In the genomic region with DNA sequence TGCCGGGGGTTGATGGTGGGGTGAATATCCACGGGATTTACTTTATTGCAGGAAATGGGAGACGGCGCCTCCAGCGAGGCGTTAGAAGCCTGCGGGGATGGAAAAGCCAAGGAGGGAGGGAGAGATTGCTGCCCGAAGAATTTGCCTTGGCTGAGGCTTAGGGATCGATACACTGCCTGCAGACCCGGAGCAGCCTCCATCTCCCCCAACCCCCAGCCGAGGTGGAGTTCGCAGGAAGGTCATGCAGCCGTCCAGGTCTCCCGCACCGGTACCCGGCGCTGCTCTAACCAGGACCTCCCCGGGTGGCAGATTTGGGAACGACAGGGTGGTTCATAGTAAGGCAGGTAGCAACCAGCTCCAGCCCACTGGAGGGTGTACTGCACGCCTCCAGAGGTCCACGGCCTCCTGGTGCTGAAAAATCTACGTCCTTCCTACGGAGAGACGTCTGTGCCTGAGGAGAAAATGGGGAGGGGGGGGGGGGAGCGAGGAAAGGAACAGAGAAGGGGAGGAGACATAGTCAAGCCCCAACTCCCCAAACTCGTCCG, we compare ENCODE assay signal across 8 mouse cellular contexts. TPM values are rescaled to one million over a fixed set of nuclear protein-coding genes. Genes with fewer than 3 reads are reported as not detected.
DNase-seq lines count a peak whose midpoint lies in the region; ATAC-seq and TF ChIP-seq lines count a peak whose summit lies in the region.

No protein-coding gene starts in this region.

- H3K9me3 ChIP-seq in forebrain, embryonic 11.5 days (ENCODE audit: control insufficient read depth, low read length): no peaks in the 10 kb centered on the region

- TF ChIP-seq CTCF in brain, embryonic 14.5 days (IDR thresholded peaks at IDR 0.05; ENCODE audit: borderline replicate concordance, extremely low read depth, insufficient read depth, insufficient read length): peak; percentile 30; the same call in 1 of the 2 replicates

- peak; percentile 83 for DNase-seq in MN1 (ENCODE audit: low spot score)
- DNase-seq in brain, embryonic 14.5 days (ENCODE audit: low read depth): peak; percentile 77
- peak; percentile 84 for DNase-seq in forebrain, embryonic 11.5 days (ENCODE audit: low spot score)
- peak; percentile 64 for DNase-seq in heart, postnatal 4 days
- peak; percentile 35 for DNase-seq in layer of hippocampus, adult 9-11 months
- peak; percentile 47 for DNase-seq in right cerebral cortex, postnatal 14 days
- DNase-seq in c-Kit-positive CD71-positive TER-119-positive erythroid progenitor cells, embryonic 14.5 days (ENCODE audit: low spot score): no peak

- peaks cover 32% of the 10 kb centered on the region for H3K79me2 ChIP-seq in macrophage (ENCODE audit: inconsistent target)

- TF ChIP-seq POLR2A in brain, embryonic 14.5 days (IDR thresholded peaks at IDR 0.05; ENCODE audit: borderline replicate concordance, extremely low read depth, insufficient read depth, insufficient read length, poor library complexity, severe bottlenecking): 0 out of 2 replicates have a peak, but pooled peaks have one; percentile 10

- no peaks in the 10 kb centered on the region for H3K27me3 ChIP-seq in forebrain, embryonic 11.5 days (ENCODE audit: control insufficient read depth, insufficient read depth, low read length)

- peak overlapping the region; percentile 99 for H3K27ac ChIP-seq in forebrain, embryonic 11.5 days (ENCODE audit: low read depth, low read length)
- peak overlapping the region; percentile 85; the same call in 1 of the 2 replicates for H3K27ac ChIP-seq in macrophage

- no peaks in the 10 kb centered on the region; the same call in 1 of the 2 replicates for H3K36me3 ChIP-seq in forebrain, embryonic 11.5 days (ENCODE audit: control insufficient read depth, insufficient read depth, low read length)
- H3K36me3 ChIP-seq in macrophage (ENCODE audit: inconsistent target): no peaks in the 10 kb centered on the region

- H3K4me2 ChIP-seq in forebrain, embryonic 11.5 days (ENCODE audit: low read depth, low read length, severe bottlenecking): peak overlapping the region; percentile 77

- peak overlapping the region; percentile 93 for H3K9ac ChIP-seq in forebrain, embryonic 11.5 days (ENCODE audit: low read length)

- peak; percentile 53 for ATAC-seq in forebrain, embryonic 11.5 days (replicated peaks; ENCODE audit: low FRiP score)

- H3K4me1 ChIP-seq in forebrain, embryonic 11.5 days (replicated peaks; ENCODE audit: control insufficient read depth, insufficient read depth, low read length): peaks cover 14% of the 10 kb centered on the region; the same call in 1 of the 2 replicates

- WGBS in forebrain, embryonic 11.5 days: under 1% methylated on average over 26 of the region's 27 CpGs
- under 1% methylated on average over 19 of the region's 27 CpGs for WGBS in macrophage (ENCODE audit: missing documents)

- H3K4me3 ChIP-seq in forebrain, embryonic 11.5 days (ENCODE audit: low read depth, low read length): peak overlapping the region; percentile 90
- H3K4me3 ChIP-seq in macrophage (ENCODE audit: inconsistent target): peak overlapping the region; percentile 71

RNA-seq across cellular contexts. Expression of a gene that starts 1.4 kb away (rescaled TPM):
- polyA plus RNA-seq in brain, embryonic 14.5 days (2012; rRNA removed): 25.6 and 41.4 TPM in 2 replicates
- polyA plus RNA-seq in forebrain, embryonic 11.5 days (2014; fragmentation: Nextera tagmentation; extraction: Ambion mirVana): 18.2 and 23.2 TPM in 2 replicates
- 10 to 100 TPM; 22.9 to 23.5 TPM for total RNA-seq in heart, postnatal 4 days (2021)
- 100 to 1,000 TPM in 25 of 26 experiments, 10 to 100 TPM in 1; 81.2 to 493 (median 210) TPM for total RNA-seq in macrophage (2018; cell fraction: chromatin; rRNA removed)
- total RNA-seq in macrophage (2018; cell fraction: cytosol; rRNA removed): 10 to 100 TPM; 13.6 to 31.3 (median 21.3) TPM
- total RNA-seq in macrophage (2018; cell fraction: nucleus; rRNA removed): 100 to 1,000 TPM in 8 of 26 experiments, 10 to 100 TPM in 18; 47.2 to 225 (median 82.2) TPM
- polyA plus RNA-seq in macrophage (2018): 8.0 to 17.8 TPM (median 11.8 TPM) in 3 replicates

RNA-seq across cellular contexts. Expression of a gene that starts 38.0 kb away (rescaled TPM):
- 610 and 841 TPM in 2 replicates for polyA plus RNA-seq in brain, embryonic 14.5 days (2012; rRNA removed)
- polyA plus RNA-seq in forebrain, embryonic 11.5 days (2014; fragmentation: Nextera tagmentation; extraction: Ambion mirVana): 496 and 546 TPM in 2 replicates
- total RNA-seq in heart, postnatal 4 days (2021): 1,000 to 10,000 TPM; 1,050 to 1,223 TPM
- total RNA-seq in macrophage (2018; cell fraction: chromatin; rRNA removed): 10 to 100 TPM; 18.6 to 73.1 (median 41.7) TPM
- 100 to 1,000 TPM; 373 to 557 (median 450) TPM for total RNA-seq in macrophage (2018; cell fraction: cytosol; rRNA removed)
- 100 to 1,000 TPM in 10 of 26 experiments, 10 to 100 TPM in 16; 38.5 to 162 (median 89.3) TPM for total RNA-seq in macrophage (2018; cell fraction: nucleus; rRNA removed)
- 222 to 622 TPM (median 524 TPM) in 3 replicates for polyA plus RNA-seq in macrophage (2018)
